Mouse (Mus musculus) liver, postnatal 0 days (tissue): ENCODE results near the gene Cit.

Source experiments
- CTCF ChIP-seq: sonication (generic); IDR thresholded peaks from 2 replicates; pipeline ENCODE4 v1.5.1; 2016; ENCODE audit warnings: antibody characterized with exemption, low read depth
- EP300 ChIP-seq: IDR thresholded peaks from 2 replicates; pipeline ENCODE4 v1.6.1; 2016; ENCODE audit warnings: antibody characterized with exemption, low read depth, mild to moderate bottlenecking

DNA sequence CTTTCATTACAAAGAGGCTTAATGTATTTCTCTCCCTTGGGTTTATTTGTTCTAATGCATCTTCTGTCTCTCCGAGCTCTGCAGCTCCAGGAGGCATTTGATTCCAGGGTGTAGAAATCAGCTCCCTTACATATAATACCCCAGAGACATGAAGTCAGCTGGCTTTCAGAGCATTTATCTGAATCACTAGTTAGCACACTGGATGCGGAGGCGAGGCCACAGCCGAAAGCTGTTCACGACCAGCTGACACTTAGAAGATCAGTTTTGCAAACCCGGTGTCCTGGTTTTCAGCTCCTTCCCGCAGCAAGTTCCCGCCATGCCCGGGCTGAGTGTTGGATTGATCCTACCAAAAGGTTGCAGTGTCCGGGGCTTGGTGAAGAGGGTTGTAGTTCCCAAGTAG, 159.2 kb downstream of the Cit start:
- TF ChIP-seq EP300 (no peak), CTCF (no peak)
